Mouse (Mus musculus) erythroblast, embryonic 14.5 days (primary cell): Measurements from ENCODE around the gene Abhd16b. TPM values are rescaled to one million over a fixed set of nuclear protein-coding genes. Genes with fewer than 3 reads are reported as not detected.

Source experiments
- H3K27me3 ChIP-seq: 2 replicates; pipeline ENCODE4 v1.6.1; 2012; ENCODE audit warnings: inconsistent platforms; ENCODE audit not compliant: control insufficient read depth
- H3K36me3 ChIP-seq: 2 replicates; pipeline ENCODE4 v1.6.1; 2012; ENCODE audit warnings: mild to moderate bottlenecking, inconsistent platforms; ENCODE audit not compliant: control insufficient read depth
- H3K4me1 ChIP-seq: 2 replicates; pipeline ENCODE4 v1.6.1; 2012; ENCODE audit warnings: inconsistent platforms; ENCODE audit not compliant: control insufficient read depth
- H3K4me3 ChIP-seq: replicated peaks from 2 replicates; pipeline ENCODE3; 2012; ENCODE audit warnings: moderate library complexity, mild to moderate bottlenecking, inconsistent platforms
- H3K9me3 ChIP-seq: 2 replicates; pipeline ENCODE4 v1.6.1; 2012; ENCODE audit warnings: low read length, inconsistent platforms, mixed read lengths; ENCODE audit not compliant: control insufficient read depth
- GATA1 ChIP-seq: IDR thresholded peaks from 2 replicates; pipeline ENCODE4 v1.6.1; 2012; ENCODE audit warnings: low read length, inconsistent platforms, mixed read lengths
- TAL1 ChIP-seq: IDR thresholded peaks from 3 replicates; pipeline ENCODE4 v1.6.1; 2012; ENCODE audit warnings: low read length, inconsistent platforms, mixed read lengths
- polyA plus RNA-seq: library from polyadenylated mRNA; stranded (reverse); fragments of >175 nt; gene quantifications from 2 replicates; pipeline ENCODE4 v1.2.3, GENCODE M21; 2012

Gene Abhd16b
- not detected in 2 replicates for polyA plus RNA-seq

DNA sequence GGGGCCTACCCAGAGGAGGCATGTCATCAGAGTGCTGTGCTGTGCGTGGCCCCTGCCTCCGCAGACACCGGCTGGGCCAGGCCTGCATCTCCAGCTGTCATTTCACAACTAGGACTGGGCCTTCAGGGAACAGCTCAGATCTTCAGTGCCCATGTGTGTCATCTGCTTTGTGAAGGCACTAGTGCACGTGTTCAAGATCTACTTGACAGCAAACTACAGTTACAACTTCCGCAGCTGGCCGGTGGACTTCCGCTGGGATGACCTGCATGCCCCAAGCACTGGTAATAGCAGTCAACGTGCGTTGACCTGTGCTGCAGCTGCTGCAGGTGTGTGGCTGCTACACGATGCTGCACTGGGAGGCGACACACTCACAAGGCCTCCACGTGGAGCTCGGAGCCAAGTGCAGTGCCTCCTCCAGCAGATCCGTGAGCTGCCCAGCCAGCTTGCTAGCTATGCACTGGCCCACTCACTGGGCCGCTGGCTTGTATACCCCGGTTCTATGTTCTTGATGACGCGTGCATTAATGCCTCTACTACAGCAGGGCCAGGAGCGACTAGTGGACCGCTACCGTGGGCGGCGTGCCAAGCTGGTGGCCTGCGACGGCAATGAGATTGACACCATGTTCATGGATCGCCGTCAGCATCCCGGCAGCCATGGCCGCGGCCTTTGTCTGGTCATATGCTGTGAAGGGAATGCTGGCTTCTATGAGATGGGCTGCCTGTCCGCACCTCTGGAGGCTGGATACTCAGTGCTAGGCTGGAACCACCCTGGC is at the start of gene Abhd16b:
Abhd16b (plus strand) TSS at position 51 of the 772 bp plus-strand sequence.
- Histone ChIP-seq H3K9me3 (no peaks in the 10 kb centered on the region), H3K4me3 (no peak within 1 kb of the TSS), H3K27me3 (no peaks in the 10 kb centered on the region), H3K4me1 (peaks cover 44% of the 10 kb centered on the region), H3K36me3 (peaks cover 1% of the 10 kb centered on the region; the same call in 1 of the 2 replicates)
- TF ChIP-seq GATA1 (no peak), TAL1 (no peak)

- Histone ChIP-seq H3K4me3 (no peak overlapping the region), H3K36me3 (peaks cover 16% of the 10 kb centered on the region), H3K4me1 (peaks cover 18% of the 10 kb centered on the region), H3K9me3 (peaks cover 6% of the 10 kb centered on the region), H3K27me3 (peaks cover 23% of the 10 kb centered on the region)
- TF ChIP-seq GATA1 (no peak), TAL1 (no peak)
Measured at GRCm38 (mm10) chr2:181452181-181452580, 40.8 kb upstream of the Abhd16b start.

GRCm38 (mm10) chr2:181453274-181453673 is 39.7 kb upstream of the Abhd16b start:
- peaks cover 16% of the 10 kb centered on the region for H3K36me3 ChIP-seq
- peaks cover 34% of the 10 kb centered on the region for H3K27me3 ChIP-seq
- H3K9me3 ChIP-seq = peaks cover 6% of the 10 kb centered on the region
- no peak for TF ChIP-seq TAL1
- TF ChIP-seq GATA1 = no peak
- peaks cover 25% of the 10 kb centered on the region for H3K4me1 ChIP-seq
- H3K4me3 ChIP-seq = no peak overlapping the region

GRCm38 (mm10) chr2:181455899-181456298 is 37.1 kb upstream of the Abhd16b start:
- H3K4me1 ChIP-seq = peaks cover 48% of the 10 kb centered on the region
- H3K4me3 ChIP-seq = no peak overlapping the region
- TF ChIP-seq TAL1 (no peak), GATA1 (no peak)
- H3K9me3 ChIP-seq = peaks cover 6% of the 10 kb centered on the region
- peaks cover 58% of the 10 kb centered on the region for H3K27me3 ChIP-seq
- H3K36me3 ChIP-seq = peaks cover 16% of the 10 kb centered on the region

- TF ChIP-seq TAL1 = no peak
- no peak for TF ChIP-seq GATA1
- peaks cover 10% of the 10 kb centered on the region for H3K36me3 ChIP-seq
- peak overlapping the region; percentile 90 for H3K4me3 ChIP-seq
- peaks cover 6% of the 10 kb centered on the region for H3K9me3 ChIP-seq
- H3K27me3 ChIP-seq = peaks cover 78% of the 10 kb centered on the region
- peaks cover 65% of the 10 kb centered on the region for H3K4me1 ChIP-seq
Measured at GRCm38 (mm10) chr2:181457831-181458230, 35.2 kb upstream of the Abhd16b start.

DNA sequence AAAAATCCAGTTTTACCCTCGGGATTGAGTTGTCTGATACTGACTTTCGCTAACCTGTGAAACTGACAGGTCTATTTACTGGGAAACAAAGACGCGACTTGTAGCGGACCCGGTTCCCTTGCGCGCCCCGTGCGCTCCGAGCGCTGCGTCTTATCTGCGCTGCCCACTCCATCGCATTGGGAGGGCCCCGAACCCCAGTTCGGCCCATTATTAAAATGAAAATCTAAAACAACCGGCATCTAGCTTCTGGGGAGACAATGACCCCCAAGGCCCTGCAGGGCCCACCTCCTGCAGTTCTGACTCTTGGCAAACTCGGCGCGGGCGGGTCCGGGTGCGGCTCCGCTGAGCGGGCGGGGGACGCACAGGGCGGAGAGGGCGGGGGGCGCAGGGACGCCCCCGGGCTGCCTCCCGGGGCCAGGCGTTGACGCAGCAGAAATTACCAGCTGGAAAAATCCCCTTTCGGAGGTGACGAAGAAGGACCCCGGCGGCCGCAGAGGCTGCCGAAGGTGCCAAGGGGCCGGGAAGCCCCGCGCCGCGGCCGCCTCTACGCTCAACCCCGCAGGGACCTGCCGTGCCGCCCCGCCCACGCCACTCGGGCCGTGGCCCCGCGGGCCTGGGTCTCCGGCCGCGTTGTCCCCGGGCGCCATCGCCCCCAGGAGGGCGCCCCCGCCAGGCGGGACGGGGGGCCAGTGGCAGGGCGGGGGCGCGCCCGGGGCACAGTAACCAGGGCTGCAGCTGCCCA is 34.4 kb upstream of the Abhd16b start:
- Histone ChIP-seq H3K4me1 (peaks cover 72% of the 10 kb centered on the region), H3K36me3 (peaks cover 4% of the 10 kb centered on the region), H3K4me3 (peak overlapping the region; percentile 90), H3K27me3 (peaks cover 85% of the 10 kb centered on the region), H3K9me3 (no peaks in the 10 kb centered on the region)
- TF ChIP-seq TAL1 (no peak), GATA1 (peak; percentile 50)

GRCm38 (mm10) chr2:181459153-181459672 is 33.8 kb upstream of the Abhd16b start, which contains the start of gene Zbtb46:
Gene Zbtb46, minus strand, starts transcription at chr2:181459426.
- Histone ChIP-seq H3K4me1 (peaks cover 74% of the 10 kb centered on the region), H3K4me3 (peak within 1 kb of the TSS; percentile 90), H3K27me3 (peaks cover 89% of the 10 kb centered on the region), H3K9me3 (no peaks in the 10 kb centered on the region), H3K36me3 (peaks cover 4% of the 10 kb centered on the region)
- TF ChIP-seq TAL1 (no peak), GATA1 (no peak)

DNA sequence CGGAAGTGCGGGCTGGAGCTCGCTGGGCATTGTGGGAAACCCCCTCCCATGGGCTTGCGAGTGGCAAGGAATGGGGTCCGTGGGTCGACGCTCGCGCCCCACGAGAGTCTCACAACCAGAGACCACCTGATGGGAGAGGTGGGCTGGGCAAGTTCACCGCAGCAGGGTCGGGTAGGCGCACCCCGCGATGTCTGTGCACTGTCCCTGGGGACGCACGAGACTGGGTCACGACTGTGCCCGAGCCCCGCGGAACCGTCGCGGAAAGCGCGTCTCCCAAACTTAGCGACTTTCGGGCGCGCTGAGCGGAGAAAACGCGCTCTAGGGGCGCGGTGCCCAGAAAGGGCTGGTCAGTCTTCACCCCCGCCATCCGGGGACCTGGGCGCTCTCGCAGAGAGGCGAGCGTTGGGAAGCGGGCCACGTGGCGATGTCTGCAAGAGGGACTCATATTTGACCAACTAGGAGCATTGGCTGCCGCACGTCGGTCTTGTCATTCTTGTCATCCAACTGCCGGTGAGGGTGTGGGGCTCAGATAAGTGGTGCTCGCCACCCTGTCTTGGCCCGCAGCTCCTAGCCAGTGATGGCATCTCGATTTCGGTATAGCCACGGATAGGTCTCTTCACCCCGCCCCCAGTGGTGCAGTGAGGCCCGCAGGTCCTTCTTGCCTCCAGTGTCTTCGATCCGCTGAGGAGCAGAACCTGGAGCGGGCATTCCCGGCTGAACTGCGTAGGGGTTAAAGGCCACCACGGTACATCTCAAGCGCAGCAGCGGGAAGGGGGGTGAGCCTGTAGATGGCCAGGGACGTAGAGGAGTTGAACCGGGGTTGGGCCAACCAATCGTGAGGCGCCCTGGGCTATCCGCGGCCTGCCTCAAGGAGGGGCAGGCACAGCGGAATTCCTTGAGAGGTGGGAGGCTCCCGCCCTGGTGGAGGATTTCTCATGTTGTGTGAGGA is 33.1 kb upstream of the Abhd16b start:
- Histone ChIP-seq H3K4me3 (peak overlapping the region; percentile 90), H3K9me3 (no peaks in the 10 kb centered on the region), H3K27me3 (peaks cover 87% of the 10 kb centered on the region), H3K36me3 (no peaks in the 10 kb centered on the region; the same call in 1 of the 2 replicates), H3K4me1 (peaks cover 68% of the 10 kb centered on the region)
- peak; percentile 40; the same call in 1 of the 3 replicates for TF ChIP-seq TAL1
- TF ChIP-seq GATA1 = peak; percentile 40; the same call in 1 of the 2 replicates
